Mouse (Mus musculus) cortical plate, adult 2 months (tissue): ENCODE data around the gene Ap5s1.

Experiments
- CTCF ChIP-seq: fragments of 200-500 bp; IDR thresholded peaks from 2 replicates; pipeline ENCODE4 v1.5.1; 2011; ENCODE audit warnings: mild to moderate bottlenecking, control low read depth, low read length; ENCODE audit not compliant: insufficient read depth; ENCODE audit errors: extremely low read depth
- POLR2A ChIP-seq: fragments of 200-500 bp; IDR thresholded peaks from 2 replicates; pipeline ENCODE4 v1.6.1; 2011; ENCODE audit warnings: mild to moderate bottlenecking, low read length, control low read depth; ENCODE audit not compliant: insufficient read depth; ENCODE audit errors: extremely low read depth

DNA sequence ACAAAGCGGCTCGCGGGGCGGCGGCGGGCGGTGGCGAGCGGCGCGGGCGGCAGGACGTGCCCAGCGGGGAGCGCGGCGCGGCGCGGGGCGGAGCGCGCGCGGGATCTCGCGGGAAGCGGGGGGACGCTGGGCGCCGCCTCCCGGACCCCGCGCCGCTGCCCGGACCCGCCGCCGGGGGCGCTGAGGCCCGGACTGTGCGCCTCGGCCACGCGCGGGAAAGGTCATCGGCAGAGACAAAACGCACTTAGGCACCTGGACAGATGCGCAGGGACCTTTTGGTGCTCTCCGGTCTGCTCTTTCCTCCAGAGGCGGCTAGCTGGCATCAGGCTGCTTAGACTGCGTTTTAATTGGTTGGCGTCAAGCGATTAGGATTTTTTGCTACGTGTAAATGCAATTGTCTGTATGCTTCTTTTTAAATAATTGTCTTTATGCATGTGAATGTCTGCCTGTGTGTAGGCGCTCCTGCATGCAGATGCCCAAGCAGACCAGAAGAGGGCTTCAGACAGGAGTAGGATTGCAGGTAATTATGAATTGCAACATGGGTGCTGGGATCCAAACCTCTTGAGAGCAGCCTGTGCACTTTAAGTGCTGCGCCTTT lies 26.8 kb upstream of the Ap5s1 start, which contains the start of gene Cenpb:
- TF ChIP-seq CTCF = peak; percentile 25; the same call in 1 of the 2 replicates
- peak; percentile 55; the same call in 1 of the 2 replicates for TF ChIP-seq POLR2A
